Mouse (Mus musculus): ENCODE results near the gene Ces5a. TPM values are rescaled to one million over a fixed set of nuclear protein-coding genes. Genes with fewer than 3 reads are reported as not detected.

Ces5a gene
- polyA plus RNA-seq (2016; fragmentation: Nextera tagmentation; extraction: Ambion mirVana): not detected in 2 replicates

DNA sequence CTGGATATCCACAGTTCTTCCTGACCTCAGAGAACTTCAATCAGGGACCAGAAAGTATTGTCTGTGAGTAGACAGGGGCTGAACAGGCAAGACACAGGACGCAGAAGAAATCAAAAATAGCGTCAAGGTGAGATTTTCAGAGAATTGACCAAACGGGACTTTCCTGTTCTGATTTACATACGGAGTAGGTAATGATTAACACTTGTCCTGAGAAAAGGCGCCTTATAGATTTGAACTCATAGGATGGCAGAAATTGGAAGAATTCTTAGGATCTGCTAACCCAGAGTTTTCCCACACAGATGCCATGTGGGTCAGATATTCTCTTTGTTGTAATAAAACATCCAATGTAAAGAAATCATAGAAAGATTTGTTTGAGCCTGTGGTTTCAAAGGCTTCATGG lies at the start of gene Ces5a:
Ces5a (minus strand) TSS at position 101 of the 400 bp plus-strand sequence.
- Histone ChIP-seq H3K4me3 (no peak within 1 kb of the TSS), H3K9me3 (replicated peaks) (no peaks in the 10 kb centered on the region), H3K36me3 (no peaks in the 10 kb centered on the region), H3K4me1 (no peaks in the 10 kb centered on the region), H3K27me3 (ENCODE audit: low read depth, poor library complexity, severe bottlenecking) (no peaks in the 10 kb centered on the region), H3K27ac (no peak within 1 kb of the TSS)
- DNase-seq (ENCODE audit: low spot score): no peak
- WGBS: 92% methylated on average over 5 of the region's 5 CpGs

DNA sequence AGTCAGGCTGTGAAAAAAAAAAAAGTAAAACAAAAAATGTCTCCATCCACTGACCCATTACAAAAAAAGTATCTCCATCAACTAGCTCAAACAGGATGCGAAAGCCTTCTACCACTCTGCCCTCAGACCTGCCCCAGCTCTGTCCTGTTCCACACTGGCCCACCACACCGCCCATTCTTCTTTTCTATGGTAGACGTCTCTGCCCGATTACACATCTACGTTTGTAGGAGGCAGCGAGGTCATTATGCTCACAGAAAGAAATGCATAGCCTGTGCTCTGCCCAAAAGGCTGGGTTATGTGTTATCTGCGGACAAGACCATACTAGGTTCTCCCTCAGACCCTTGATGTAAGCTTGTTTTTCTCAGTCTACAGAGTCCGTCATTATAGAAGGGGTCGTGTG lies 37.2 kb upstream of the Ces5a start:
- Histone ChIP-seq H3K9me3 (replicated peaks) (no peaks in the 10 kb centered on the region), H3K4me1 (peaks cover 6% of the 10 kb centered on the region), H3K4me3 (no peak overlapping the region), H3K27me3 (ENCODE audit: low read depth, poor library complexity, severe bottlenecking) (no peaks in the 10 kb centered on the region), H3K36me3 (no peaks in the 10 kb centered on the region), H3K27ac (no peak overlapping the region)
- 91% methylated on average over 9 of the region's 9 CpGs for WGBS
- DNase-seq (ENCODE audit: low spot score): no peak

DNA sequence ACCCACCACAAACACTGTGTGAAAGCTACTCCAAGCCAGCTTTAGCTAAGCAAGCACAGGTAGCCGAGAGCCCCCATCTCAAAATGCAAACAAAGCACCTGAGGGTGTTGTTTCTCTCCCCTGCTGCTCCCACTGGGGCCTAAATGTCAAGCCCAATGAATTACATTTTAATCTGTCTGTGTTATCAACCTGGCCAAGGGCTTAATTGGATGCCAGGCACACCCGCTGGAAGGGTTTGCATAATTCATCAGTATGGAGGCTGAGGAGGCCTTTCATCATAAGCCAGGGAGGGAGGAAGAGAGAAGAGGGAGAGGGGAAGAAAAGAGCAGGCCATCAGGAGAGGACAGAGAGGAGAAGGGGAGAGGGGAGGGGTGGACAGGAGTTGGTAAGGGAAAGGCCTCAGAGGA lies 36.5 kb upstream of the Ces5a start:
- H3K36me3 ChIP-seq: no peaks in the 10 kb centered on the region
- H3K4me3 ChIP-seq: no peak overlapping the region
- 46% methylated on average over 2 of the region's 2 CpGs for WGBS
- H3K27me3 ChIP-seq (ENCODE audit: low read depth, poor library complexity, severe bottlenecking): no peaks in the 10 kb centered on the region
- peaks cover 6% of the 10 kb centered on the region for H3K4me1 ChIP-seq
- no peaks in the 10 kb centered on the region for H3K9me3 ChIP-seq (replicated peaks)
- H3K27ac ChIP-seq: no peak overlapping the region
- DNase-seq (ENCODE audit: low spot score): peak; percentile 11

DNA sequence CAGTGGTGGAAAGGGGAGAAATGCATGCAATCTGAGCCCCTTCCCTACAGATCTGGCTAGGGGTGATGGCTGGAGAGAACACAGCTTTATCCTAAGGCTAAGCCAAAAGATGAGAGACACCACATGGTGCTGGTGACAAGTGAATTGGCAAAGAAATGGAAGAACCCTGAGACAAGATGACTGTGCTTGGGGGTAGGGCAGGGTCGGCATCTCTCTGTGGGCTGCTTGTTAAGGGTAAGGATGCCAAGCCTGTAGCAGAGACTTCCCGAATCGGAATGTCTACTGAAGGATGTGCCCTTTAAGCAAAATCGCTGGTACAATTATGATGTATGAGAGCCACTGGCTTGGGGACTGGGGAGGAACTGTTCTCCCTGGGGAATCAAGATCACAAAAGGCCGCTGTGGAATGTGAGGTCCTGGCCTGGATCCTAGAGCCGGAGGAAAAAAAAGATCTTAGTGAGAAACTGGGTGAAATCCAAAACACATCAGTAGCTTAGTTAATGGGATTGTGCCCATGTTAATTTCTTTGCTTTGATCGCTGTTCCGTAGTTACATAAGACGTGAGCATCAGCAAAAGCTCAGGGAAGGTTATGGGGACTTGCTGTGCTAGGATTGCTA lies 35.8 kb upstream of the Ces5a start:
- Histone ChIP-seq H3K27ac (no peak overlapping the region), H3K36me3 (no peaks in the 10 kb centered on the region), H3K4me3 (no peak overlapping the region), H3K27me3 (ENCODE audit: low read depth, poor library complexity, severe bottlenecking) (no peaks in the 10 kb centered on the region), H3K4me1 (peaks cover 6% of the 10 kb centered on the region), H3K9me3 (replicated peaks) (no peaks in the 10 kb centered on the region)
- WGBS: 49% methylated on average over 9 of the region's 9 CpGs
- DNase-seq (ENCODE audit: low spot score): no peak

DNA sequence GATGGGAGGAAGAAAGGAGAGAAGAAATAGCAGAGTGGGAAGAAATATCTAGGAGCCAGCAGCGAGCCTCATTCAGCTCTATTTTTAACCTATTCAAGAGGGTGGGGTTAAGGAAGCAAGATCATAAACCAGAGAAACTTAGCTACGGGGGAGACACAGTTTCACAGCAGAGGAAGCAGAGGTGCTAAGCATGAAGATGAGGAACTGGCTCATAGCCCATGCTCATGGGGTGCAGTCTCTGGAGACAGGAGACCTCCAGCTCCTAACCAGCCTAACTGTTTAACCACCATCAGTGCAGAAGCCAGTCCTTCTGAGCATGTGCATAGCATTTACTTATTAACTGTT lies 34.5 kb upstream of the Ces5a start:
- H3K27ac ChIP-seq: no peak overlapping the region
- no peaks in the 10 kb centered on the region for H3K9me3 ChIP-seq (replicated peaks)
- no peaks in the 10 kb centered on the region for H3K27me3 ChIP-seq (ENCODE audit: low read depth, poor library complexity, severe bottlenecking)
- H3K4me3 ChIP-seq: no peak overlapping the region
- 65% methylated on average over 2 of the region's 2 CpGs for whole genome bisulfite sequencing
- DNase-seq (ENCODE audit: low spot score): no peak
- no peaks in the 10 kb centered on the region for H3K36me3 ChIP-seq
- H3K4me1 ChIP-seq: peaks cover 6% of the 10 kb centered on the region

DNA sequence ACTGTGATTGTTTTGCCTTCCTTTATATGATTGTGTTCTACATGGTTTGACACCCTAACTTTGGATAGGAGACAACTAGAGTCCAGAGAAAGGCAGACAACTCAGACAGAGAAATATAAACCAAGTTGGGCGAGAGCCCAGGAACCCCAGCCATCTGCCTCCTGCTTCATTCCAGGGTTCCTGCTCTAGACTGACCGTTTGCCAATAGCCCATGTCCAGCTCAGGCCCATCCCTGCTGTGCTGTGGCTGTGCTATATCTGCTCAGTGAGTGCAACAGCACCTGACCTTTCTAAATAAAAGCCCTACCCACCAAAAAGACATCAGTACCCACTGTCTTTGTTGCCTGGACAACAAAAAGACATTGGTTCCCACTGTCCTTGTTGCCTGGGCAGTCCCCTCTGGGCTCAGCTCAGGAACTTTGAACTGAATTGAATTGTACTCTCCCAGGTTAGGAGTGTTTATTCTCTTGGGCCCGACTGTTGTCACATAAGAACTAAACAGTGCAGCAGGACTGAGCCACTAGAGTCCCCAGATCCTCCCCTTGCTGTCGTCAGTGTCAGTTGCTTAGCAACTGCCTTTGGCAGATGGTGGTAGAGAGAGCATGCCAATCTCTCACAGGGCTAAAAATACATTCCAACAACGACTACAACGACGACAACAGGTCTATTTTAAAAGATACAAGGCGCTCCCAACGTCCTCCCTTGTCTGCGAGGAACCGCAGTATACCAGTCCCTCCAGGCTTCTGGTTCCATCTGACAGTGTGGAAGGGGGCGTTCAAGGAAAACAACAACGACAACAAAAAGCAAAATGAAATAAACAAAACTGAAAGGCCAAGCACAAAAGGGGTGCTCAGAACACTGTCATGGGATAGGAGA lies 33.9 kb upstream of the Ces5a start:
- H3K27ac ChIP-seq: no peak overlapping the region
- H3K36me3 ChIP-seq: no peaks in the 10 kb centered on the region
- DNase-seq (ENCODE audit: low spot score): no peak
- peaks cover 6% of the 10 kb centered on the region for H3K4me1 ChIP-seq
- H3K9me3 ChIP-seq (replicated peaks): no peaks in the 10 kb centered on the region
- WGBS: 60% methylated on average over 13 of the region's 13 CpGs
- no peaks in the 10 kb centered on the region for H3K27me3 ChIP-seq (ENCODE audit: low read depth, poor library complexity, severe bottlenecking)
- no peak overlapping the region for H3K4me3 ChIP-seq

DNA sequence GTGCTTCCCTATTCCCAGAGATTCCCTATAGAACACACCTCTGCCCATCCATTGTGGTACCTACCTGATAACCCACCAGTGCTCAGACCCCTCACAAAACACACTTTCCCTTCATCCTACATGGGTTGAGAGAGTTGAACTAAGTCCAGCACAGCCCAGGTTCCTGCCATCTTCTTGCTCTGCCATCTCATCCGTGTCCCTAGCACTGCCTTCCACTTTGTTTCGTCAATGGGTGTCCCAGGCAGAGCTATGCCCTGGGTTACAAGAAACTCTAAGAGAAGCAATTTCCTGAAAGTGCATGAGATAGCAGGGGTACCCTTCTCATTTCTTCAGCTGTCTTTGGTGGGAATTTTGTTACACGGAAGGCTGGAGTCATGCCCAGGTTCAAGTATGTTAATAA lies 33.0 kb upstream of the Ces5a start:
- WGBS: 95% methylated on average over 3 of the region's 3 CpGs

DNA sequence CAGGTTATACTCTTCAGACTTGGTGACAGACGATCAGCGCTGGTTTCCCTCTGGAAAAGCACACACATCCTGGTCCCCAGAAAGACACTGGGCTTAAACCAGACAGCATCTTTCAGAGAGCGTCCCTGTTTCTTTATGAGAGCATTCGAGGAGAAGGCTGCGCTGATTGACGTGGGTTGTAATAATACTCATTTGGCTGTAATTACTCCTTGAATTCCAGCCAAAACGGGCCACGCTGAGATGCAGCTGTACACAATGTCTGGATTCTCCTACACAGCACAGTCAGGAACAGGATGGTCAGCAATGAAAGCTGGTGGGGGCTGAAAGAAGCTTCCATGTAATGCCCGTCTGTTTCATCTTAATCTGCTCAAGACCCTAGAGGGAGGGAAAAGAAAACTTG lies 31.5 kb upstream of the Ces5a start:
- 82% methylated on average over 9 of the region's 9 CpGs for WGBS
- Histone ChIP-seq H3K9me3 (replicated peaks) (no peaks in the 10 kb centered on the region), H3K27me3 (ENCODE audit: low read depth, poor library complexity, severe bottlenecking) (no peaks in the 10 kb centered on the region), H3K27ac (no peak overlapping the region), H3K4me1 (peaks cover 2% of the 10 kb centered on the region), H3K36me3 (no peaks in the 10 kb centered on the region), H3K4me3 (no peak overlapping the region)
- no peak for DNase-seq (ENCODE audit: low spot score)

More for the DNA sequence above, 33.0 kb upstream of the Ces5a start:
- H3K4me1 ChIP-seq: peaks cover 6% of the 10 kb centered on the region
- no peak overlapping the region for H3K4me3 ChIP-seq
- H3K27ac ChIP-seq: no peak overlapping the region
- H3K9me3 ChIP-seq (replicated peaks): no peaks in the 10 kb centered on the region
- H3K27me3 ChIP-seq (ENCODE audit: low read depth, poor library complexity, severe bottlenecking): no peaks in the 10 kb centered on the region
- no peaks in the 10 kb centered on the region for H3K36me3 ChIP-seq
- DNase-seq (ENCODE audit: low spot score): no peak

DNA sequence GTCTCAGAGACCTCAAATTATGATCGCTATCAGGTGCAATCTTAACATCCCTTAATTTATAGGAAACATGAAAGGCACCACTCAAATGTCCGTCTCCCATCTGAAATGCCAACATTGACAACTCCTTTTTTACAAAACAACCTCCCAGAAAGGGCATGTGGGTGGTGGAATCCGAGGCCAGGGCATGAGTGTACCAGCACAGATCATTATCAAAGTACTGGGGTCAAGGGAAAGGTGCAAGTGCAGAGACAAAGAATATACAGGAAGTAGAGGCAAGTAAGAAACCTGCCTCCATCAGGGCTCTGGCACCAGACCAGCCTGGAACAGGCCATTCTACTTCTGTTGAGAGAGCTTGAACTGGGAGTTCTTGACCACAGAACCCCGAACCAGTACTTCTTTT lies 29.0 kb upstream of the Ces5a start:
- no peaks in the 10 kb centered on the region for H3K9me3 ChIP-seq (replicated peaks)
- H3K36me3 ChIP-seq: no peaks in the 10 kb centered on the region
- WGBS: 82% methylated on average over 4 of the region's 4 CpGs
- H3K4me1 ChIP-seq: no peaks in the 10 kb centered on the region
- H3K27me3 ChIP-seq (ENCODE audit: low read depth, poor library complexity, severe bottlenecking): no peaks in the 10 kb centered on the region
- H3K27ac ChIP-seq: no peak overlapping the region
- H3K4me3 ChIP-seq: no peak overlapping the region
- DNase-seq (ENCODE audit: low spot score): no peak

DNA sequence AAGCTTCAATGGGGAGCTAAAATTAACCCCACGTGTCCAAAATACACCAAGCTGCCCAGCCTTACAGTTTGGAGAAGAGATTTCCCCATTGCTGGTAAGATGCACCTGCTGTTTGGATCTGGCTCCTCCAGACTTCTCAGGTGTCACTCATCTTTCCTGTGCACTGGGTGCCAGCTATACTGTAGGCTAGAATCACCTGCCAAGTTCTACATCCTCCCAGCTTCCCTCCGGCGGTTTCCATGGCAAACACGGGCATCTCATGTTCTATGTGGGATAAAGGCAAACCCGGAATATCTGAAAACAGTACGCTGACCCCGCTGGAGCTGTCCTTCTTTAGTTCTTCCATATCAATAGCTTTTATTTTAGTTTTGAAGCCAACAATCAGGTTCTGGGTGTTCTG lies 27.9 kb upstream of the Ces5a start:
- no peaks in the 10 kb centered on the region for H3K4me1 ChIP-seq
- no peak for DNase-seq (ENCODE audit: low spot score)
- H3K4me3 ChIP-seq: no peak overlapping the region
- WGBS: 88% methylated on average over 7 of the region's 7 CpGs
- H3K36me3 ChIP-seq: no peaks in the 10 kb centered on the region
- H3K27ac ChIP-seq: no peak overlapping the region
- H3K27me3 ChIP-seq (ENCODE audit: low read depth, poor library complexity, severe bottlenecking): no peaks in the 10 kb centered on the region
- no peaks in the 10 kb centered on the region for H3K9me3 ChIP-seq (replicated peaks)

DNA sequence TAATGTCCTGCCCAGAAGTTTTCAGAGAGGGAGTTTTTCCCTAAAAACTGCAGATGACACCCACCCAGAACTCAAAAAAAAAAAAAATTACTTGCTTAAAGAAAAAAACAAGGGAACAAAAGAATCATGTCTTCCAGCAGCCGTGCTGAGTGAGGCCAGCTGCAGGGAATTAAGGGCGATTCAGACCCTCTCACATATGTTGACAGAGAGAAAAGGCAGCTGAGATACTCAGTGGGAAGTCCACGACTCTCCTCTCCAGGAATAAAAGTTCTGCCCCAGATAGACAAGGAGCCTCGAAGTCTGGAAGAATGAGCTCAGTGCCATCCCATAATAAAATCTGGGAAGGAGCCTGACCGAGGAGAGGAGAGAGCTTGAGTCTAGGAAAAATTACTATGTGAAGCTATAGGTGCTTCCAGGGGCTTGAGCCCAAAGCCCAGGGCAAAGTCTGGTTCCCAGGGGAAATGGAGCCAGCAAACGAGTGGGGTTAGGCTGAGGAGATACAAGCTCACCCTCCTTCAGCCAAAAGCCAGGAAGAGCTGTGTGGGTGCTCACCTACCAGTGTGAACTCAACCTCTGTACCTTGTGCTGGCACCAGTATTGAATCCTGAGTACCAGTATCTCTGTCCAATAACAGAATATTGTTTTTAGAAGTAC lies 27.1 kb upstream of the Ces5a start:
- H3K27ac ChIP-seq: no peak overlapping the region
- DNase-seq (ENCODE audit: low spot score): no peak
- no peaks in the 10 kb centered on the region for H3K27me3 ChIP-seq (ENCODE audit: low read depth, poor library complexity, severe bottlenecking)
- H3K4me3 ChIP-seq: no peak overlapping the region
- no peaks in the 10 kb centered on the region for H3K4me1 ChIP-seq
- no peaks in the 10 kb centered on the region for H3K36me3 ChIP-seq
- no peaks in the 10 kb centered on the region for H3K9me3 ChIP-seq (replicated peaks)
- WGBS: 50% methylated on average over 6 of the region's 6 CpGs

DNA sequence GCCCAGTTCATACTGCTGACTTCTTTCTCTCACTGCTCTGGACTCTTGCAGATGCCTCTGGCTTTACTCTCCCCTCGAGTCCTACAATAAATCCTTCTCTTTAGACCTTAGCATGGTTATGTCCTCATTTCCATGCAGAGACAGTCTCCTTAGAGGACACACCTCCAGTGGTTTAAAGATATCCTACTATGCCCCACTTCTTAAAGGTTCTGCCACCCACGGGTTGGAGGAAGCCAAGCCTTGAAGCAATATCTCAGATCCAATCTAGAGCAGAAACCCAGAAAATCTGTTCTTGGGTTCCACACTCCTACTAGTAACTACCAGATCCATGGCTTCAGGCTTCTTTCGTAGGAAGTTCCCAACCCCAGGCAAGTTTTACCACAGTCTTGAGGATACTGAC lies 25.6 kb upstream of the Ces5a start:
- Histone ChIP-seq H3K9me3 (replicated peaks) (no peaks in the 10 kb centered on the region), H3K27ac (no peak overlapping the region), H3K36me3 (no peaks in the 10 kb centered on the region), H3K4me3 (no peak overlapping the region), H3K27me3 (ENCODE audit: low read depth, poor library complexity, severe bottlenecking) (no peaks in the 10 kb centered on the region), H3K4me1 (no peaks in the 10 kb centered on the region)
- WGBS: 80% methylated on average over 3 of the region's 3 CpGs
- DNase-seq (ENCODE audit: low spot score): no peak

DNA sequence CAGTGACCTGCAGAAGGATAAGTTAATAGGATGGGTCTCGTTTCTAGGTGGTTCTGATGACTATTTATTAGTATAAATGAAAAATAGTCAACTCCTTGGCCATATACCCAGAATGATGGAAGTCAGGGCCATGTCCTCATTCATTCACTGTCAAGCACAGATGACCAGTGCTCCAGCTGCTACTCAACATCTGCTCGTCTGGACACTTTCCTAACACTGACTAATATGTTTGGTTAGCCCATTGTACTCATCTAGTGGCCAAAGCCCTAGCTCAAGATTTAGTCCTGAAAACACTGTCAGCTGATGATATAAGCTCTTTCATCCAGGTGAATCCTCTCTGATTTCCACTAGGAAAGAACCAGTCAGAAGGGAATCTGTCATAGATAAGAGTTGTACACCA lies 24.1 kb upstream of the Ces5a start:
- WGBS: 84% methylated on average over 2 of the region's 2 CpGs
- DNase-seq (ENCODE audit: low spot score): no peak
- Histone ChIP-seq H3K27ac (no peak overlapping the region), H3K27me3 (ENCODE audit: low read depth, poor library complexity, severe bottlenecking) (no peaks in the 10 kb centered on the region), H3K4me3 (no peak overlapping the region), H3K36me3 (no peaks in the 10 kb centered on the region), H3K9me3 (replicated peaks) (no peaks in the 10 kb centered on the region), H3K4me1 (no peaks in the 10 kb centered on the region)

All from limb, embryonic 10.5 days (tissue).